Mouse (Mus musculus) forebrain, embryonic 10.5 days (tissue): Measurements from ENCODE around the gene Mrfap1. TPM values are rescaled to one million over a fixed set of nuclear protein-coding genes. Genes with fewer than 3 reads are reported as not detected.
"Not testable (repeated sequence)": the region's sequence is repeated elsewhere in the genome, so short reads cannot be mapped to it uniquely, and the experiment has no call there.

Source experiments
- DNase-seq: peaks from one replicate; pipeline ENCODE4 v3.0.0-alpha.2; 2017; ENCODE audit warnings: low spot score; ENCODE audit errors: extremely low spot score
- H3K27ac ChIP-seq: fragments of 300-500 bp; sonication (generic); 2 replicates; pipeline ENCODE4 v1.5.1; 2016; ENCODE audit warnings: mild to moderate bottlenecking
- H3K27me3 ChIP-seq: fragments of 300-500 bp; sonication (generic); 2 replicates; pipeline ENCODE4 v1.6.1; 2016; ENCODE audit warnings: mild to moderate bottlenecking; ENCODE audit not compliant: poor library complexity, severe bottlenecking
- H3K36me3 ChIP-seq: fragments of 300-500 bp; sonication (generic); replicated peaks from 2 replicates; pipeline ENCODE4 v1.6.1; 2016; ENCODE audit warnings: mild to moderate bottlenecking, moderate library complexity
- H3K4me1 ChIP-seq: fragments of 300-500 bp; sonication (generic); 2 replicates; pipeline ENCODE4 v1.6.1; 2016
- H3K4me3 ChIP-seq: fragments of 300-500 bp; sonication (generic); 2 replicates; pipeline ENCODE4 v1.5.1; 2016; ENCODE audit warnings: mild to moderate bottlenecking, moderate library complexity
- H3K9me3 ChIP-seq: fragments of 300-500 bp; sonication (generic); 2 replicates; pipeline ENCODE4 v1.6.1; 2016; ENCODE audit warnings: mild to moderate bottlenecking, moderate library complexity
- WGBS: fragments of 180-500 bp; shearing (Covaris S2); methylation state at CpG from one replicate; pipeline ENCODE4 v1.1.7; 2016; 5-methylcytosine and 5-hydroxymethylcytosine counted together
- polyA plus RNA-seq: library from polyadenylated mRNA; unstranded; fragments of >200 nt; fragmentation: Nextera tagmentation; extraction: Ambion mirVana; gene quantifications from 2 replicates; pipeline ENCODE4 v1.2.1, GENCODE M21; 2016

Gene Mrfap1
- polyA plus RNA-seq, 1 experiment from 2014 or later, result 435 TPM

DNA sequence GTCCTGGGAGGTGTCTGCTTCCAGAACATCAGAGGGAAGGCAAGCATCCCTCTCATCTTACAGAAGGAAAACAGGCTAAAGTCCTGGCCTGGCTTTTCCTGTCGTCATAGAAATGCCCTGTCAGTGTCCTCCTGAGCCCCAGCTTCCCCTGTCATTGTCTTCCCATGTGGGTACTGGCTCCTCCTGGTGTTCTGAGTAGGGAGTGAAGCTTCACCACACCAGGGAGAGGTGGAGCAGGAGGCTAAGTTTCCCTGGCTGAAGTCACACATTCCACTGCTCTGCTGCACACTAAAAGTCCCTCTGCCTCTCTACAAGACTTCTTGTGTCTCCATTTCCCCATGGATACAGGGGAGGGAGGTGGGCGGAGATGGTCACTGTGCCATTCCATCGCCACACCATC lies 21.2 kb upstream of the Mrfap1 start:
- H3K4me1 ChIP-seq, result no peaks in the 10 kb centered on the region
- H3K9me3 ChIP-seq, result no peaks in the 10 kb centered on the region
- peaks cover 45% of the 10 kb centered on the region for H3K36me3 ChIP-seq
- H3K27ac ChIP-seq, result no peak overlapping the region
- H3K4me3 ChIP-seq, result no peak overlapping the region
- WGBS, result 54% methylated on average over 3 of the region's 3 CpGs
- no peak for DNase-seq
- no peaks in the 10 kb centered on the region for H3K27me3 ChIP-seq

DNA sequence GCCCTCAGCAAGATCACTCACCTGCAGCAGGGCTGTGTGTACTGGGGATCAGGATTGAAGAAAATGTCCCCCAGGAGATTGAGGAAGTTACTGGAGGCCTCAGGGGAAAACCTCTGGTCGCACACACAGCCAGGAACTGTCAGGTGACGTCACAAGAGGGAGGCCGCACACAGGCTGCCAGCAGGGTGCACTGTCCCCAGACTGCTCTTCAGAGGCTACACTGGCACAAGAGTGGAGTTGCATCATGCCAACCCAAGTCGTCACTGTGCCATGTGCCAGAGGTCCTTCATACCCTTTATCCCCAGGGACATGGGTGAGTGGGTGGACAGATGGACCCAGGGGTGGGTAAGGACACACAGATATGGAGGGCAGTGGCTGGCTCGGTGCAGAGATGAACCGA lies 18.0 kb upstream of the Mrfap1 start:
- Histone ChIP-seq H3K36me3 (peaks cover 24% of the 10 kb centered on the region), H3K9me3 (no peaks in the 10 kb centered on the region), H3K4me1 (no peaks in the 10 kb centered on the region), H3K4me3 (no peak overlapping the region), H3K27me3 (no peaks in the 10 kb centered on the region), H3K27ac (no peak overlapping the region)
- DNase-seq, result no peak
- 81% methylated on average over 6 of the region's 6 CpGs for WGBS

DNA sequence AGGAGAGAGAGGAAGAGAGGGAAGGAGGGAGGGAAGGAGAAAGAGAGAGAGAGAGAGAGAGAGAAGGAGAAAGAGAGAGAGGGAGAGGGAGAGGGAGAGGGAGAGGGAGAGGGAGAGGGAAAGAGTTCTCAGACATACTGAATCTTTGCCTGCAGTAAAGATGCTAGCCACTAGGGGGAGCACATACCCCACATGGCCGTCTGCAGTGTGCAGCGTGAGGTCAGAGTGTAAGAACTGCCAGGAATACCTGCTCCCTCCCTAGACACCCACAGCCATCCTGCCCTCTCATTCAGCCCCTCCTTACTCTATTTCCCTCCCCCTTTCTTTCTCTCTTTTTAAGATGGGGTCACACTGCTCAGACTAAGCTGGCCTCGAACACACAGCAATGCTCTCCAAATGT lies 14.8 kb upstream of the Mrfap1 start:
- Histone ChIP-seq H3K4me3 (no peak overlapping the region), H3K27me3 (no peaks in the 10 kb centered on the region), H3K9me3 (no peaks in the 10 kb centered on the region), H3K4me1 (no peaks in the 10 kb centered on the region), H3K36me3 (peaks cover 14% of the 10 kb centered on the region), H3K27ac (no peak overlapping the region)
- peak; percentile 71 for DNase-seq
- WGBS, result 30% methylated on average over 3 of the region's 3 CpGs

DNA sequence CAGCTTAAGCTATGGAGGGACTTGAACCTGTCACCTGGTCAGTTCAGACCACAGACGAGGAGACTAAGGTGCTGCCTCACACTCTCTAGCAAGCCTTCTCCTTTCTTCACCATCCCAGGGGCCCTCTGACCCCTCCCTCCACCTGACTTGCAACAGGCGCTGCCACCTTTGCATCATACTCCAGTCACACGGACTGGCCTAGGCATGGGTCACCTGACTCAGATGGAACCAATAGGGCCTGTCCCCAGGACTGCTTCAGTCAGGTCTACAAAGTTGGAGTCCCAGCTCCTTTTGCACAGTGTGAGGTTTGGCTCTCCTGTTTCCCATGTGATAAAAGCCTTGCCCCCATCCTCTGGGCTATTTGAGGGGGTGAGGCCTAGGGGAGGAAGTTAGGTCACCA lies 14.1 kb upstream of the Mrfap1 start:
- peaks cover 7% of the 10 kb centered on the region for H3K36me3 ChIP-seq
- no peaks in the 10 kb centered on the region for H3K4me1 ChIP-seq
- no peaks in the 10 kb centered on the region for H3K9me3 ChIP-seq
- H3K27ac ChIP-seq, result no peak overlapping the region
- 72% methylated on average over 3 of the region's 3 CpGs for WGBS
- no peak for DNase-seq
- H3K27me3 ChIP-seq, result no peaks in the 10 kb centered on the region
- H3K4me3 ChIP-seq, result no peak overlapping the region

DNA sequence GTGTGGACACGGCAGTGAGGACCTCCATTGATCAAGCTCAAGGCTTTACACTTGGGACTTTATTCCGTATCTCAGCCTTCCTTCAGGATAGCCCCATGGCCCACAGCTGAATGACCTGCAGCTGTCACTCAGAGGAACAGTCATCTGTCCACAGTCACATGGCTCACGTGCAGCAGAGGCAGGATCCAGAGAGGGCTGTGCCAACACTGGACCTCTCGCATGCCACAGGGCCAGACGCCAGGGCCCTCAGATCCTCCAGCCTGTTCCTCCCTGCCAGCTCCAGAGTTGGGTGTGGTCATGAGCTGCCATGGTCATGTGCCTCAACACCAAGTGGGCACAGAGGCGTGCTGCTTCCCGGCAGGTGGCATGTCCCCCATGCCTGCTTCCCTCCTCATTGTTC lies 12.6 kb upstream of the Mrfap1 start:
- Histone ChIP-seq H3K27ac (no peak overlapping the region), H3K4me1 (no peaks in the 10 kb centered on the region), H3K9me3 (no peaks in the 10 kb centered on the region), H3K36me3 (no peaks in the 10 kb centered on the region), H3K27me3 (no peaks in the 10 kb centered on the region), H3K4me3 (no peak overlapping the region)
- no peak for DNase-seq
- WGBS, result 89% methylated on average over 7 of the region's 7 CpGs

DNA sequence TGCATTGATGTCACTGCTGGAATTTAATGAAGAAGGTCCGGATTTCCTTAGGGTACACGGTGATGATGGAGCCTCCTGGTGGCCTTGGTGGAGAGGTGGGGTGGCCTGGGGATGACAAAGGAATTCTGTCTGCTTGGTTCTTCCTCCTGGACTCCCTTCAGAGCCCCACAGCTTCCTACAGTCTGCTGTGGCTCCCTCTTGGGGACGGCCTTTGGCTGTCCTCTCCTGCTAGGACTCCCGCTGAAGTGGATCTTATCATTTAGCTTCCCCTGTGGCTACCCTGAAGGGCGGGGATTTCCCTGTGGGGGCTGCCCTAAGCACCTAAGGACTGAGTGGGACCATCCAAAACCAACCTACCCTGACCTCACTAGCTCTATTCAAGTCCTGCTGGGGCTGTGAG lies 10.5 kb upstream of the Mrfap1 start:
- Histone ChIP-seq H3K4me1 (no peaks in the 10 kb centered on the region), H3K36me3 (no peaks in the 10 kb centered on the region), H3K27ac (no peak overlapping the region), H3K4me3 (no peak overlapping the region), H3K27me3 (no peaks in the 10 kb centered on the region), H3K9me3 (no peaks in the 10 kb centered on the region)
- 23% methylated on average over 5 of the region's 5 CpGs for WGBS
- DNase-seq, result no peak

DNA sequence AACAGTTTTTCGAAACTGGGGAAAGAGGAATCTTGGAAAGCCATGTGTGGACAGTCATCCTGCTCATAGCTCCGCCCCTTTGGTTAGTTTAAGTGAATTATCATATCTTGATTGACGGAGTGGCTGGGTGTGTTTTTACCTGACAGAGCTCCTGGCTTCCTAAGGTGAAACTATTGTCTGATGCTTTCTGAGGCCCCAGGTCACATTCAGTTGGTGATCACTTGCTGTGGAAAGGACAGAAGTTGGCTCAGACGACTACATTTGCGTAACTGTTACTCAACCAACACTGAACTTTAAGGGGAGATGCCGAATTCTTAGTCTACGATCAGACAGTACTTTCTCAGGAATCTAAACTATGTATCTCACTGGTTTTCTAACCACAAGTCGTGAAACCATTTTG lies 719 bp upstream of the Mrfap1 start:
- Histone ChIP-seq H3K27me3 (peaks cover 10% of the 10 kb centered on the region), H3K4me3 (peak overlapping the region; percentile 74), H3K36me3 (peaks cover 26% of the 10 kb centered on the region), H3K9me3 (no peaks in the 10 kb centered on the region), H3K4me1 (peaks cover 20% of the 10 kb centered on the region), H3K27ac (peak overlapping the region; percentile 94)
- 49% methylated on average over 8 of the region's 8 CpGs for WGBS
- DNase-seq, result no peak

DNA sequence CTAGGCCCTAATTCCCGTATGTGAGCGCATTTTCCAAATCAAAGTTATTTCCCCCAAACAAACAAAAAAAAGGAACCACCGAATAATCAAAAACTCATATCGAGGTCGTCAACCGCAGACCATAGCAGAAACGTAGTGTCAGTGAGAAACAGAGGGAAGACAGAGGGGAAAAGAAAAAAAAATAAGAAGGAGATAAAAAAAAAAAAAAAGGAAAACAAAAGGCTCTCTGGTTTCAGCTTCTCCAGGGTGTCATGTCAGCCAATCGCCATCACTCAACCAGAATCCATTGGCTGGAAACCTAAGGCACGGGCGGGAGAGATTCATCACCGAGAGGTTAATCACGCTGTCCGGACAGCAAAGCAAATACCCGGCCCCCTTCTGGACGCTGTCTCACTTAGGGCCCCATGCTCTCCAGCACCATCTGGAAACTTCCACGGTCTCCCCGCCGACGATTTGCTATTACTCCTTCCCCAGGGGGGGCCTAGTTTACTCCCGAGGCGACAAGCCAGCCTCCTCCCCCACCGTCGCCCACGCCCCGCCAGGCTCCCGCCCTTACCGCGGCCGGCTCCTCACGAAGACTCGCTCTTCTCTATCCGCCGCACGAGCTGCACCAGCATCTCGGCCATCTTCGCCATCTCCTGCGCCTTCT lies 801 bp downstream of the Mrfap1 start:
- 9% methylated on average over 37 of the region's 37 CpGs for WGBS
- DNase-seq, result peak; percentile 57
- H3K27ac ChIP-seq, result peak overlapping the region; percentile 94
- H3K4me1 ChIP-seq, result peaks cover 20% of the 10 kb centered on the region
- not testable (repeated sequence) for H3K27me3 ChIP-seq, H3K9me3 ChIP-seq
- peak overlapping the region; percentile 74 for H3K4me3 ChIP-seq
- H3K36me3 ChIP-seq, result peaks cover 27% of the 10 kb centered on the region

DNA sequence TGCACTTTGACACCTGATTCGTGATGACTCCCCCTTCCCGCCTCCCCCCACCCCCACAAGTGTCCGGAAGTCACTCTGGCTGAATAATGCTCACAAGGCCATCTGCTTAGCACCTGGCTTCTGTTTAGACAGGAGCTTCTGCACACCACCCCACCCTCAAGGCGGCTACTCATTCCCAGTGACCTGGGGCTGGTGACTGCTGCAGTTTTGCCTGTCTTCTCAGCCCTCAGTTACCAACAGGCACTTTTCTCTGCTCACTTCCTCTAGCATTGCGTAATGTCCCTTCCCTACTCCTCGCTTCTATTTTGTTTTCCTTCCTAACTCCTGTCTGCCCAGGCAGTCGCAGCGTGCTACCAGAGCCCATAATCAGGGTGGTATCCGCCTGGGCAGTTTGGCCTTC lies 4.7 kb downstream of the Mrfap1 start:
- Histone ChIP-seq H3K36me3 (peaks cover 30% of the 10 kb centered on the region), H3K27me3 (no peaks in the 10 kb centered on the region), H3K27ac (no peak overlapping the region), H3K4me1 (peaks cover 10% of the 10 kb centered on the region), H3K4me3 (no peak overlapping the region), H3K9me3 (no peaks in the 10 kb centered on the region)
- WGBS, result 85% methylated on average over 9 of the region's 9 CpGs
- DNase-seq, result no peak

DNA sequence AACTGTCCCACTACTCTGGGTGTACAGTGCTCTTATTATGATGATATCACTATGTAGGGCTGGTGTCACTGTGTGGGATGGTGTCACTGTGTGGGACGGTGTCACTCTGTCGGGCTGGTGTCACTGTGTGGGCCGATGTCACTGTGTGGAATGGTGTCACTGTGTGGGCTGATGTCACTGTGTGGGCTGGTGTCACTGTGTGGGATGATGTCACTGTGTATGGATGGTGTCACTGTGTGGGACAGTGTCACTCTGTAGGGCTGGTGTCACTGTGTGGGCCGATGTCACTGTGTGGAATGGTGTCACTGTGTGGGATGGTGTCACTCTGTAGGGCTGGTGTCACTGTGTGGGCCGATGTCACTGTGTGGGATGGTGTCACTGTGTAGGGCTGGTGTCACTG lies 10.5 kb downstream of the Mrfap1 start:
- Histone ChIP-seq H3K27ac (no peak overlapping the region), H3K36me3 (peaks cover 4% of the 10 kb centered on the region; the same call in 1 of the 2 replicates), H3K4me3 (no peak overlapping the region), H3K9me3 (peaks cover 10% of the 10 kb centered on the region; the same call in 1 of the 2 replicates), H3K27me3 (no peaks in the 10 kb centered on the region), H3K4me1 (no peaks in the 10 kb centered on the region)
- 95% methylated on average over 5 of the region's 5 CpGs for WGBS
- no peak for DNase-seq

DNA sequence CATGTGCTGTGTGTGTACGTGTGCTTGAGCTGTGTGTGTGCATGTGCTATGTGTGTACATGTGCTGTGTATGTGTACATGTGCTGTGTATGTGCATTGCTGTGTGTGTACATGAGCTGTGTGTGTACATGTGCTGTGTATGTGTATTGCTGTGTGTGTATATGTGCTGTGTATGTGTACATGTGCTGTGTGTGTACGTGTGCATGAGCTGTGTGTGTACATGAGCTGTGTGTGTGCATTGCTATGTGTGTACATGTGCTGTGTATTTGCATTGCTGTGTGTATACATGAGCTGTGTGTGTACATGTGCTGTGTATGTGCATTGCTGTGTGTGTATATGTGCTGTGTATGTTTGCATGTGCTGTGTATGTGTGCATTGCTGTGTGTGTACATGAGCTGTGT lies 17.1 kb downstream of the Mrfap1 start:
- H3K4me1 ChIP-seq, result peaks cover 17% of the 10 kb centered on the region
- no peaks in the 10 kb centered on the region for H3K36me3 ChIP-seq
- H3K27ac ChIP-seq, result no peak overlapping the region
- no peak for DNase-seq
- no peaks in the 10 kb centered on the region for H3K27me3 ChIP-seq
- 92% methylated on average over 2 of the region's 2 CpGs for WGBS
- H3K9me3 ChIP-seq, result peaks cover 21% of the 10 kb centered on the region
- no peak overlapping the region for H3K4me3 ChIP-seq

DNA sequence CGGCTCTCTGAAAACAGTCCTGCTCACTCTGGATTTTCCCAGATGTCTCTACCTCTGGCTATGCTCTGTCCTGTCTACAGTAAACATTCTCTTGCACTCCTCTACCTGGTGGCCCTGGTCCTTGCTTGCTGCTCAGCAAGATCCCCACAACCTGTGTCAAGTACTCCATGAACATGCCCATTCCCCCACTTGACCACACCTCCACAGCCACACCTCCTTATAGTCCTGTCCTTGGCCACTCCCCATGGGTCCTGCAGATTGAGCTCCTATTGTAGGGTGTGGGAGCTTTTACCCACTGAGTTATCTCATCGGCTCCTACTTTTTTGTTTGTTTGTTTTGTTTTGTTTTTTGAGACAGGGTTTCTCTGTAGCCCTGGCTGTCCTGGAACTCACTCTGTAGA lies 17.7 kb downstream of the Mrfap1 start:
- no peaks in the 10 kb centered on the region for H3K36me3 ChIP-seq
- DNase-seq, result no peak
- no peak overlapping the region for H3K4me3 ChIP-seq
- peaks cover 17% of the 10 kb centered on the region for H3K4me1 ChIP-seq
- H3K27me3 ChIP-seq, result no peaks in the 10 kb centered on the region
- WGBS, result 89% methylated on average over 1 of the region's 2 CpGs
- H3K27ac ChIP-seq, result no peak overlapping the region
- peaks cover 15% of the 10 kb centered on the region for H3K9me3 ChIP-seq

DNA sequence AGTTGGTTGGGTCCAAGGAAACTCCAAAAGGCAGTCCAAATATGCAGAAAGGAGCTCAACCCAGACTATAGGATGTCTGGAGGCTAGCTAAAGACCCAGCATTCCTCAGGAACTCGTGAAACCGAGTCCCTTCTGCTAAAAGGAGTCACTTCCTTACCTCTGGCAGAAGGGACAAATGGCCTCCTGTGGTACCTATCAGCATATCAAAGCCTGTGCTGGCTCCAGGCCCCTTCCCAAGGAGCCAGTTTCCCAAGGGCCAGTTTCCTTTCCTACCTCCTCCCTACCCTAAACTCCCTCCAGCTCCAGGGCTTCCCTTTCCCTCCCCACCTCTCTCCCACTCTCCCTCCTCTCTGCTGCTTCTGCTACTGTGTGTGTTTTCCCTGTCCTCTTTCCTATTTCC lies 19.4 kb downstream of the Mrfap1 start:
- H3K4me3 ChIP-seq, result no peak overlapping the region
- 0% methylated on average over 2 of the region's 2 CpGs for WGBS
- H3K4me1 ChIP-seq, result peaks cover 17% of the 10 kb centered on the region
- H3K27me3 ChIP-seq, result no peaks in the 10 kb centered on the region
- H3K27ac ChIP-seq, result no peak overlapping the region
- no peaks in the 10 kb centered on the region for H3K36me3 ChIP-seq
- H3K9me3 ChIP-seq, result peaks cover 15% of the 10 kb centered on the region
- DNase-seq, result no peak

DNA sequence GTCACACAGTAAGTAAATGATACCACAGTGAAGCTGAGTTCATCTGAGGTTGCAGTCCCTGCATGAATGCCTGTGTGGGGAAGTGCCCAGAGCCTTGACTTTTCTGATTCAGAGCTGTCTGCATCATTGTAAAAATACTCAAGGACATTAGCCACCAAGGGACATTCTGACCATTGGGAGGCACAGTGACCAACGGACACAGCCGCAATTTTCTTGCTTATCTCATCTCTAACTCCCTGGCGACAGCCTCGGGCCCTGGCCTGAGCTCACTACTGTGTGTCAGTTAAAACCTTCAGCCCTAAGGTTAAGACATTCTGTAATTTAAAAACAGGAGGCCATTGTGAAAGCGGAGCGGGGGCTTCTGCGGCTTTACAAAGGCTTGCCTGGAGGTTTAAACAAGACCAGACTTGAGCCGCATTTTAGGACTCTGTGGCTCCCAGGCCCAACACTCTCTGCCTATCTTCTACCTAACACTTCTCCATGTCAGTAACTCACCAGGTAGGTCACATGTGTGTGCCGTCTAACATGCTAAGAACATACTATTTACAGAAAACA lies 20.5 kb downstream of the Mrfap1 start:
- Histone ChIP-seq H3K27ac (peak overlapping the region; percentile 56), H3K36me3 (no peaks in the 10 kb centered on the region), H3K9me3 (peaks cover 15% of the 10 kb centered on the region), H3K4me1 (peaks cover 17% of the 10 kb centered on the region), H3K27me3 (no peaks in the 10 kb centered on the region), H3K4me3 (no peak overlapping the region)
- DNase-seq, result no peak
- WGBS, result 19% methylated on average over 9 of the region's 9 CpGs
